In genomic region chr6:37643176-37643575, GRCm38 (mm10) we compare ENCODE assay signal across 14 mouse cellular contexts.
DNase-seq lines count a peak whose midpoint lies in the region; ATAC-seq lines count a peak whose summit lies in the region.
"Had no signal": no experiment of that assay in that cellular context is flagged by ENCODE, and none has a peak within 500 bp of the region (broad histone marks: within the 10 kb centered on the region; RNA-seq: fewer than 3 reads in every experiment).

No protein-coding gene starts in this region.

- H3K4me1 ChIP-seq in neural tube, embryonic 11.5 days (ENCODE audit: control insufficient read depth, insufficient read depth, low read length) = peaks cover 14% of the 10 kb centered on the region; the same call in 1 of the 2 replicates
- H3K4me1 ChIP-seq in hindbrain, embryonic 13.5 days (replicated peaks) = peaks cover 29% of the 10 kb centered on the region
- peaks cover 17% of the 10 kb centered on the region; the same call in 1 of the 2 replicates for H3K4me1 ChIP-seq in midbrain, embryonic 14.5 days (ENCODE audit: control insufficient read depth, insufficient read depth, low read length)

- ATAC-seq in neural tube, embryonic 11.5 days (ENCODE audit: insufficient read depth, low FRiP score, low TSS enrichment) = peak; percentile 49
- peak; percentile 19 for ATAC-seq in hindbrain, embryonic 13.5 days (ENCODE audit: low FRiP score)
- peak; percentile 54; the same call in 1 of the 2 replicates for ATAC-seq in midbrain, embryonic 14.5 days (ENCODE audit: low FRiP score, low TSS enrichment)

- H3K27me3 ChIP-seq in neural tube, embryonic 11.5 days (ENCODE audit: control insufficient read depth, insufficient read depth, low read length) = no peaks in the 10 kb centered on the region
- H3K27me3 ChIP-seq in hindbrain, embryonic 13.5 days = no peaks in the 10 kb centered on the region
- H3K27me3 ChIP-seq in midbrain, embryonic 14.5 days (ENCODE audit: control insufficient read depth, insufficient read depth, low read length) = no peaks in the 10 kb centered on the region

- H3K9me3 ChIP-seq in neural tube, embryonic 11.5 days (ENCODE audit: control insufficient read depth, low read length) = no peaks in the 10 kb centered on the region
- no peaks in the 10 kb centered on the region for H3K9me3 ChIP-seq in hindbrain, embryonic 13.5 days
- no peaks in the 10 kb centered on the region for H3K9me3 ChIP-seq in midbrain, embryonic 14.5 days (ENCODE audit: control insufficient read depth, low read length)
- H3K9me3 ChIP-seq: G1E had no signal

- no peak overlapping the region for H3K4me3 ChIP-seq in neural tube, embryonic 11.5 days (ENCODE audit: low read depth, low read length)
- H3K4me3 ChIP-seq in hindbrain, embryonic 13.5 days = no peak overlapping the region
- H3K4me3 ChIP-seq in midbrain, embryonic 14.5 days (replicated peaks; ENCODE audit: low read depth, low read length) = no peak overlapping the region
- H3K4me3 ChIP-seq: heart, adult 2 months had no signal

- H3K4me2 ChIP-seq in neural tube, embryonic 11.5 days (ENCODE audit: low read depth) = no peak overlapping the region
- peak overlapping the region; percentile 49 for H3K4me2 ChIP-seq in hindbrain, embryonic 13.5 days
- H3K4me2 ChIP-seq in midbrain, embryonic 14.5 days (ENCODE audit: low read length) = peak overlapping the region; percentile 43

- DNase-seq in neural tube, embryonic 11.5 days (ENCODE audit: low spot score) = no peak
- no peak for DNase-seq in neural tube, embryonic 10.5 days (ENCODE audit: extremely low spot score, low spot score)
- peak; percentile 71 for DNase-seq in midbrain, embryonic 14.5 days
- DNase-seq in gastrocnemius, postnatal 25 days = no peak
- no peak for DNase-seq in retina, postnatal 1 day
- DNase-seq in adrenal gland, postnatal 10 days = no peak
- DNase-seq: adrenal gland, postnatal 14 days; heart, adult 2 months; kidney, adult 18-20 months; lung, adult 18-20 months; thymus, adult 2 months had no signal

- no peak overlapping the region for H3K9ac ChIP-seq in neural tube, embryonic 11.5 days (ENCODE audit: low read length)
- H3K9ac ChIP-seq in hindbrain, embryonic 13.5 days = no peak overlapping the region
- no peak overlapping the region for H3K9ac ChIP-seq in midbrain, embryonic 14.5 days (replicated peaks; ENCODE audit: low read length)

- H3K27ac ChIP-seq in neural tube, embryonic 11.5 days (ENCODE audit: low read depth, low read length) = peak overlapping the region; percentile 80; the same call in 1 of the 2 replicates
- H3K27ac ChIP-seq in hindbrain, embryonic 13.5 days = peak overlapping the region; percentile 93
- H3K27ac ChIP-seq in midbrain, embryonic 14.5 days (replicated peaks; ENCODE audit: low read depth, low read length) = peak overlapping the region; percentile 87
- H3K27ac ChIP-seq: heart, adult 2 months; macrophage had no signal

- no peaks in the 10 kb centered on the region for H3K36me3 ChIP-seq in neural tube, embryonic 11.5 days (ENCODE audit: control insufficient read depth, insufficient read depth, low read length)
- H3K36me3 ChIP-seq in hindbrain, embryonic 13.5 days = no peaks in the 10 kb centered on the region
- no peaks in the 10 kb centered on the region for H3K36me3 ChIP-seq in midbrain, embryonic 14.5 days (ENCODE audit: control insufficient read depth, insufficient read depth, low read length)
- H3K36me3 ChIP-seq: G1E had no signal

- 53% methylated on average over 4 of the region's 4 CpGs for WGBS in neural tube, embryonic 11.5 days
- 19% methylated on average over 4 of the region's 4 CpGs for WGBS in hindbrain, embryonic 13.5 days
- WGBS in midbrain, embryonic 14.5 days = 5% methylated on average over 4 of the region's 4 CpGs
